8 mouse cellular contexts compared by ENCODE assay signal in genomic region chr6:147268143-147268790, GRCm38 (mm10). TPM values are rescaled to one million over a fixed set of nuclear protein-coding genes. Genes with fewer than 3 reads are reported as not detected.
DNase-seq lines count a peak whose midpoint lies in the region; TF ChIP-seq lines count a peak whose summit lies in the region.

No protein-coding gene starts in this region.

- no peak overlapping the region for H3K4me3 ChIP-seq in gastrocnemius, adult 2 months
- H3K4me3 ChIP-seq in left cerebral cortex, adult 2 months: no peak overlapping the region

- intact Hi-C loops in gastrocnemius, adult 2 months (cut with DNase I): loop anchor here (5.0 kb wide), 1 partner anchor 39 kb away; no protein-coding TSS in a partner anchor
- intact Hi-C loops in gastrocnemius, postnatal 36 days (cut with DNase I): loop anchor here (10.0 kb wide), 2 partner anchors 207 to 387 kb away; partner anchors contain the start of gene Ccdc91
- intact Hi-C loops in left cerebral cortex, adult 2 months (cut with DNase I): no loop called here

- H3K27ac ChIP-seq in gastrocnemius, adult 2 months: no peak overlapping the region
- H3K27ac ChIP-seq in left cerebral cortex, adult 2 months: no peak overlapping the region

- peak; percentile 46 for DNase-seq in gastrocnemius, adult 2 months
- DNase-seq in gastrocnemius, postnatal 36 days: no peak
- DNase-seq in right cerebral cortex, postnatal 4 days: peak; percentile 5
- DNase-seq in right cerebral cortex, adult 18-20 months: no peak
- peak; percentile 77 to 82 for DNase-seq in kidney, postnatal 4 days
- DNase-seq in ovary, postnatal 10 days (ENCODE audit: low spot score): peak; percentile 13
- DNase-seq in left cerebral cortex, adult 2 months (ENCODE audit: extremely low spot score in 1 of 2, low spot score in 2 of 2): no peak
- DNase-seq in right cerebral cortex, postnatal 25 days: no peak

- TF ChIP-seq CTCF in gastrocnemius, adult 2 months (IDR thresholded peaks at IDR 0.05): no peak
- TF ChIP-seq CTCF in left cerebral cortex, adult 2 months (IDR thresholded peaks at IDR 0.05): no peak

RNA-seq across cellular contexts. Expression of gene Pthlh, which starts 4.3 kb away (rescaled TPM):
- 1 to 10 TPM in 1 of 2 experiments, under 1 TPM in 1; 0.78 to 3.0 TPM for total RNA-seq in gastrocnemius, adult 2 months (2021)
- total RNA-seq in gastrocnemius, postnatal 36 days (2021): 1 to 10 TPM; 1.2 to 1.9 TPM
- 1 to 10 TPM; 4.0 to 4.2 TPM for total RNA-seq in left cerebral cortex, adult 2 months (2021)

Comparison
In these comparisons a context has a peak if more than half of its experiments do, and no peak if none do; other contexts are left out.
1. DNase-seq: peak in gastrocnemius, adult 2 months (single experiment), right cerebral cortex, postnatal 4 days (single experiment), kidney, postnatal 4 days (2 of 2) and ovary, postnatal 10 days (single experiment); none in gastrocnemius, postnatal 36 days (0 of 2), right cerebral cortex, adult 18-20 months (single experiment), left cerebral cortex, adult 2 months (0 of 2) and right cerebral cortex, postnatal 25 days (single experiment).